Mouse (Mus musculus) intestine, postnatal 0 days (tissue): ENCODE results near the gene Cdk19. TPM values are rescaled to one million over a fixed set of nuclear protein-coding genes. Genes with fewer than 3 reads are reported as not detected.

ENCODE experiments used
- ATAC-seq: fragments of 200-750 bp; cut with Nextera tagmentation; 2 replicates; pipeline ENCODE4 v1.8.0; 2017; ENCODE audit warnings: mild to moderate bottlenecking, moderate TSS enrichment, moderate library complexity
- H3K27ac ChIP-seq: fragments of 300-500 bp; sonication (generic); 2 replicates; pipeline ENCODE4 v1.5.1; 2014; ENCODE audit warnings: mild to moderate bottlenecking, low read depth, low read length, moderate library complexity
- H3K27me3 ChIP-seq: fragments of 300-500 bp; sonication (generic); replicated peaks from 2 replicates; pipeline ENCODE4 v1.6.1; 2014; ENCODE audit warnings: low read length, mixed read lengths; ENCODE audit not compliant: control insufficient read depth, insufficient read depth
- H3K36me3 ChIP-seq: fragments of 300-500 bp; sonication (generic); 2 replicates; pipeline ENCODE4 v1.6.1; 2014; ENCODE audit warnings: mild to moderate bottlenecking, moderate library complexity; ENCODE audit not compliant: control insufficient read depth, insufficient read depth
- H3K4me1 ChIP-seq: fragments of 300-500 bp; sonication (generic); replicated peaks from 2 replicates; pipeline ENCODE4 v1.6.1; 2014; ENCODE audit warnings: antibody characterized with exemption, low read length, mixed read lengths; ENCODE audit not compliant: control insufficient read depth, insufficient read depth
- H3K4me2 ChIP-seq: fragments of 300-500 bp; sonication (generic); replicated peaks from 2 replicates; pipeline ENCODE4 v1.6.1; 2014; ENCODE audit warnings: low read depth, mild to moderate bottlenecking, moderate library complexity
- H3K4me3 ChIP-seq: fragments of 300-500 bp; sonication (generic); 2 replicates; pipeline ENCODE4 v1.5.1; 2014; ENCODE audit warnings: low read depth, low read length
- H3K9ac ChIP-seq: fragments of 300-500 bp; sonication (generic); 2 replicates; pipeline ENCODE4 v1.6.1; 2014; ENCODE audit warnings: mild to moderate bottlenecking, low read depth, low read length
- H3K9me3 ChIP-seq: fragments of 300-500 bp; sonication (generic); 2 replicates; pipeline ENCODE4 v1.6.1; 2016; ENCODE audit warnings: mixed run types; ENCODE audit not compliant: control insufficient read depth
- CTCF ChIP-seq: sonication (generic); IDR thresholded peaks from 2 replicates; pipeline ENCODE4 v1.5.1; 2016; ENCODE audit warnings: low read depth, mild to moderate bottlenecking, control low read depth, antibody characterized with exemption, moderate library complexity
- WGBS: fragments of 180-500 bp; shearing (Covaris S2); extraction: QIAGEN DNeasy Blood & Tissue Kit; methylation state at CpG from one replicate; pipeline ENCODE4 v1.1.7; 2014; 5-methylcytosine and 5-hydroxymethylcytosine counted together
- polyA plus RNA-seq: library from polyadenylated mRNA; unstranded; fragments of >200 nt; fragmentation: Nextera tagmentation; extraction: Ambion mirVana; gene quantifications from 2 replicates; pipeline ENCODE4 v1.2.1, GENCODE M21; 2015

Gene Cdk19
- polyA plus RNA-seq, 1 experiment from 2014 or later = 3.0 TPM

DNA sequence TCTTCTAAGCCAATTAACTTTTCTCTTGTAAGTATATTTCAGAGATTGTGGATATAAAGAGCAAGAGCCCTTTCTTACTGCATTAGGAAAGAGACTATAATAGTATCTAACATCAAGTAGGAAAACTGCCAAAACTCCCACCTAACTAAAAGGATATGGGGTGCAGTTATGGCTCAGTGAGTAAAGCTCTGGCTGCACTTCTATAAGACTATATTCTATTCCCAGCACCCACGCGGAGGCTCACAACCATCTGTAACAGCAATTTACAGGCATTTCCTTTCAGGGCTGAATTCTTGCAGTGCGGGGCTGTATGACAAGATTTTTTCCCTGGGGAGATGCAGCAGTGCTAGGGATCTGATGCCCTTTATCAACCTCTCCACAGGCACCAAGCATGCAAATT lies 36.9 kb downstream of the Cdk19 start:
- 88% methylated on average over 3 of the region's 3 CpGs for WGBS
- H3K4me1 ChIP-seq = no peaks in the 10 kb centered on the region
- H3K9ac ChIP-seq = no peak overlapping the region

DNA sequence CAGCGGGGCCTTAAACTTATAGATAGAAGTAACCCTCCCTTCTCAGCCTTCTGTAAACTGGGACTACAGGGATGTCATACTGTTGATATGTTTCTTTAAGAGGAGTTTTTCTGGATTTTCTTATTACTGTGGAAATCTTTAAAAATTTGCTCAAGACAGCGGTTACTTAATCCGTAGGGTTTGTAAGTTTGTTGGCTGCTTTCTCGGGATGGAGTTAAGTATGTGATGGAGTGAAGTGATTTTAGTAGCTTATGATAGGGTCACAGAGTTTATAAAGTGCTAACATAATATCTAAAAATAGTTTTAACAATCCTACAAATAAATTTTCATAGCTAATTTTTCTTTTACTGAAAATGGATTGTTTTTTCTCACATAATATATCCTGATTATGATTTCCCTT lies 38.9 kb downstream of the Cdk19 start:
- no peak overlapping the region for H3K4me2 ChIP-seq
- ATAC-seq = no peak
- H3K4me3 ChIP-seq = no peak overlapping the region
- H3K9ac ChIP-seq = no peak overlapping the region
- no peak overlapping the region for H3K27ac ChIP-seq
- no peak for TF ChIP-seq CTCF
- WGBS = 83% methylated on average over 4 of the region's 4 CpGs
- no peaks in the 10 kb centered on the region for H3K27me3 ChIP-seq
- H3K36me3 ChIP-seq = no peaks in the 10 kb centered on the region
- no peaks in the 10 kb centered on the region for H3K4me1 ChIP-seq
- no peaks in the 10 kb centered on the region for H3K9me3 ChIP-seq

More for the DNA sequence above, 36.9 kb downstream of the Cdk19 start:
- Histone ChIP-seq H3K36me3 (no peaks in the 10 kb centered on the region), H3K4me2 (no peak overlapping the region), H3K9me3 (no peaks in the 10 kb centered on the region), H3K4me3 (no peak overlapping the region), H3K27ac (no peak overlapping the region), H3K27me3 (no peaks in the 10 kb centered on the region)
- ATAC-seq = no peak
- TF ChIP-seq CTCF = no peak

DNA sequence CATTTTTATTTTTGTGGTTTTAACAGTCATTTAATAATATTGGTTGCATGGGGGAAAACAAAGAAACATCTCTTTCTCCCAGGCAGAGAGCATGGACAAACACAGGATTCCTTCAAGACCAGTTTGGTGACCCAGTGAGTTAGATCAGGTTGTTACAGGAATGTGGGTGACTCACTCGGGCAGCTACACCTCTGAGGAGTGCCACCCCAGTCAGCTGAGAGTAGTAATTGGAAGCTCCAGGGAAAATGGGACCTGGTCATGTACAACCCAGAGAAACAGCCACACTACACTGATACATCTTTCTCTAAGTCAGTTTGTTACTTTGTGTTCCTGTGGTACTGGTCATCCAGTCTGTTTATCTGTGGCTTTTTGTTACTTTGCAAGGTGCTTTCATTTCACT lies 40.3 kb downstream of the Cdk19 start:
- Histone ChIP-seq H3K36me3 (no peaks in the 10 kb centered on the region), H3K4me1 (no peaks in the 10 kb centered on the region), H3K27me3 (no peaks in the 10 kb centered on the region), H3K27ac (no peak overlapping the region), H3K9ac (no peak overlapping the region), H3K4me2 (no peak overlapping the region), H3K9me3 (no peaks in the 10 kb centered on the region), H3K4me3 (no peak overlapping the region)
- no peak for ATAC-seq
- TF ChIP-seq CTCF = no peak
- 37% methylated on average over 1 of the region's 1 CpGs for WGBS

DNA sequence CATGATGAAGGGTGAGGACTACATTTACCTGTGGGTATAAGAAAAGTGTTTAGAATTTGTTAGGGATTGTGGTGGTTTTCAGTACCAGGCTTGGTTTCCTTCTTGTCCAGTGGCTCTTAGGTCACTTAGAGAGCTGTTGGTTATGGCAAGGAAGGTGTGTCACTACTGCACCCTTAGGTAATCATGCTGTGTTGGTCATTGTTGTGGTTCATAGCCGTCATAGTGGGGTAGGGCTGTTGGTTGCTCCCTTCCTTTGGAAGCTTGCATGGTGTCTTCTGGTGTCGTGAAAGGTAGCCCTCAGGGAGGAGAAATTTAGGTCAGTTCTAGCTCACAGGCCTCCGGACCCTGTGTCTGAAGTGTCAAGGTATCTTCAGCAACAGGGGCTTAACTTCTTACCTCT lies 46.0 kb downstream of the Cdk19 start:
- H3K4me3 ChIP-seq = no peak overlapping the region

DNA sequence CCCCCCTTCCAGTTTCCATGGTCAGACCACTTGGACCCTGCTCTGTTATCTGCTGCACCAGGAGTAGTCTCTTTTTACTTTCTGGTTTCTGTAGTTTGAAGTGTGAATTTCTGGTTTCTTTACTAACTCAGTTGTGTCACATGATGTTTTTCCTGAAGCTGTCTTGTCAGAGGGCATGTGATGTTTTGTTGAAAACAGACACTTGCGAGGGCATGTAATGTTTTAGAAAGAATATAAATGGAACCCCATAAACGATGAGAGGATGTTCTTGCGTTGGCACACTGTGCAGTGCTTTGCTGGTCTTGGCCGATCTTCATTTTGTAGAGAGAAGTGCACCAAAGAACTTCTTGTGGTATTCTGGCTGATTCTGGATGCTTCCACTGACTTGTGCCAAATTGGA lies 46.8 kb downstream of the Cdk19 start:
- H3K4me1 ChIP-seq = no peaks in the 10 kb centered on the region
- WGBS = 90% methylated on average over 4 of the region's 4 CpGs
- no peak for ATAC-seq

More for the DNA sequence above, 46.0 kb downstream of the Cdk19 start:
- no peaks in the 10 kb centered on the region for H3K4me1 ChIP-seq
- TF ChIP-seq CTCF = no peak
- H3K9ac ChIP-seq = no peak overlapping the region
- H3K4me2 ChIP-seq = no peak overlapping the region
- H3K36me3 ChIP-seq = no peaks in the 10 kb centered on the region
- H3K9me3 ChIP-seq = no peaks in the 10 kb centered on the region
- ATAC-seq = no peak
- H3K27ac ChIP-seq = no peak overlapping the region
- no peaks in the 10 kb centered on the region for H3K27me3 ChIP-seq
- 88% methylated on average over 3 of the region's 3 CpGs for WGBS

DNA sequence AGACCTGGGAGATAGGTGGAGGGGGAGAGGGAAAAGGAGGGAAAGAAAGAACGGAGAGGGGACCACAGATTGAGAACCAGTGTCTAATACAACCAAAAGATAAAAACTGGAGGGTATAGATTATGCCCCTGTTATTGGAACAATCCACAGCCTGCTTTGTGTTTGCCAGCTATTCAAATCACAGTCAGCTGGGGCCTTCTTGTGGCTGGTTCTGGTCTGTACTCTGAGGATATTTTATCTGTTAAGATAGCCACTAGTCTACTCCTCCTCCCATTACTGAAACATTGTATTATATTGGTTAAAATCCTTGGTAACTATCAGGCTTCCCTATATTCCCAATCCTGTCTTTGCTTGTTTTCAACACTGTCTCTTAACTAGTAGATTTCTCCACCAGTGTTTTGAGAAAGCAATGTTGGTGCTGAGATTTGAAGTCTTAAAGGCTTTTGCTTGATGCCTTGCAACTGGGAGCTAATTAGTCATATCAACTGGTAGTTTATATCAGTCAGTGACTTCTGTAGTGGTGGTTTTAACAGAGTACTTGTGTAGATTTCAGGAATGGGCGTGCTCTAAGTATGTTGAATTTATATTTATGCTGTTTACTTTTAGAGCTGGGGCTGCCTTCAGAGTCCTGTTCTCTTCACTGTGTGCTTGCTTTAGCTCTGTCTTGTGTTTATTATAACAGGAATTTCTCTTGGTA lies 54.2 kb downstream of the Cdk19 start:
- Histone ChIP-seq H3K9me3 (no peaks in the 10 kb centered on the region), H3K27me3 (no peaks in the 10 kb centered on the region), H3K4me1 (no peaks in the 10 kb centered on the region), H3K9ac (no peak overlapping the region), H3K27ac (no peak overlapping the region), H3K4me3 (no peak overlapping the region), H3K4me2 (no peak overlapping the region), H3K36me3 (0 out of 2 replicates have a peak, but pooled peaks cover 4% of the 10 kb centered on the region)
- WGBS = 62% methylated on average over 2 of the region's 2 CpGs
- TF ChIP-seq CTCF = peak; percentile 43
- no peak for ATAC-seq

More for the DNA sequence above, 46.8 kb downstream of the Cdk19 start:
- no peak for TF ChIP-seq CTCF
- 0 out of 2 replicates have a peak, but pooled peaks cover under 1% of the 10 kb centered on the region for H3K36me3 ChIP-seq
- no peaks in the 10 kb centered on the region for H3K9me3 ChIP-seq
- no peak overlapping the region for H3K9ac ChIP-seq
- no peak overlapping the region for H3K27ac ChIP-seq
- H3K4me3 ChIP-seq = no peak overlapping the region
- no peak overlapping the region for H3K4me2 ChIP-seq
- H3K27me3 ChIP-seq = no peaks in the 10 kb centered on the region
